In genomic region chr19:42713770-42714169, GRCm38 (mm10) we compare ENCODE assay signal across 21 mouse cellular contexts. TPM values are rescaled to one million over a fixed set of nuclear protein-coding genes. Genes with fewer than 3 reads are reported as not detected.
DNase-seq lines count a peak whose midpoint lies in the region; ATAC-seq and TF ChIP-seq lines count a peak whose summit lies in the region.
"Had no signal": no experiment of that assay in that cellular context is flagged by ENCODE, and none has a peak within 500 bp of the region (broad histone marks: within the 10 kb centered on the region; RNA-seq: fewer than 3 reads in every experiment).

No protein-coding gene starts in this region.

- H3K27me3 ChIP-seq in heart, embryonic 11.5 days (ENCODE audit: control insufficient read depth, insufficient read depth, low read length): peaks cover 2% of the 10 kb centered on the region; the same call in 1 of the 2 replicates
- H3K27me3 ChIP-seq: embryonic facial prominence, embryonic 15.5 days; hindbrain, embryonic 13.5 days had no signal

- no peak for TF ChIP-seq POLR2A in lung, adult 2 months (IDR thresholded peaks at IDR 0.05; ENCODE audit: borderline replicate concordance, extremely low read depth, low read depth, low read length)

- no peaks in the 10 kb centered on the region for H3K9me3 ChIP-seq in heart, embryonic 11.5 days (replicated peaks; ENCODE audit: control insufficient read depth, low read length)
- H3K9me3 ChIP-seq: embryonic facial prominence, embryonic 15.5 days; forebrain, embryonic 10.5 days; hindbrain, embryonic 13.5 days had no signal

- no peak overlapping the region for H3K9ac ChIP-seq in heart, embryonic 11.5 days (ENCODE audit: low read depth, low read length)
- H3K9ac ChIP-seq: embryonic facial prominence, embryonic 15.5 days; hindbrain, embryonic 13.5 days had no signal

- no peak overlapping the region for H3K27ac ChIP-seq in heart, embryonic 11.5 days (ENCODE audit: low read depth, low read length)
- H3K27ac ChIP-seq: embryonic facial prominence, embryonic 15.5 days; forebrain, embryonic 10.5 days; heart, adult 2 months; hindbrain, embryonic 13.5 days; hindbrain, postnatal 0 days had no signal

- H3K4me1 ChIP-seq in heart, embryonic 11.5 days (ENCODE audit: control insufficient read depth, insufficient read depth, low read length): no peaks in the 10 kb centered on the region
- no peaks in the 10 kb centered on the region for H3K4me1 ChIP-seq in lung, adult 2 months (ENCODE audit: control insufficient read depth, insufficient read depth, low read length)

- TF ChIP-seq CTCF in lung, adult 2 months (IDR thresholded peaks at IDR 0.05; ENCODE audit: insufficient read depth, low read length): no peak

- H3K36me3 ChIP-seq in heart, embryonic 11.5 days (ENCODE audit: control insufficient read depth, insufficient read depth, low read length): no peaks in the 10 kb centered on the region
- H3K36me3 ChIP-seq: embryonic facial prominence, embryonic 15.5 days; forebrain, embryonic 10.5 days; hindbrain, embryonic 13.5 days had no signal

- ATAC-seq in heart, embryonic 11.5 days (replicated peaks; ENCODE audit: insufficient number of reproducible peaks, low FRiP score, low TSS enrichment): no peak
- ATAC-seq: forebrain, embryonic 14.5 days; hindbrain, postnatal 0 days had no signal

- no peak overlapping the region for H3K4me3 ChIP-seq in heart, embryonic 11.5 days (ENCODE audit: low read depth, low read length)
- no peak overlapping the region for H3K4me3 ChIP-seq in lung, adult 2 months (replicated peaks; ENCODE audit: extremely low read depth, low read depth, low read length)
- H3K4me3 ChIP-seq: embryonic facial prominence, embryonic 15.5 days; erythroblast, embryonic 14.5 days; forebrain, embryonic 10.5 days; heart, adult 2 months; hindbrain, embryonic 13.5 days had no signal

- no peak overlapping the region for H3K4me2 ChIP-seq in heart, embryonic 11.5 days
- H3K4me2 ChIP-seq: embryonic facial prominence, embryonic 15.5 days; hindbrain, embryonic 13.5 days had no signal

- peak; percentile 7 to 19 for DNase-seq in heart, adult 9 months (ENCODE audit: low spot score in 2 of 2)
- DNase-seq in lung, adult 2 months: peak; percentile 31
- peak; percentile 63 for DNase-seq in lung, postnatal 25 days (ENCODE audit: low spot score)
- no peak for DNase-seq in cerebellum, adult 8-10 months
- DNase-seq in cerebellum, adult 11-12 months: no peak
- no peak for DNase-seq in natural killer cell, adult 2 months (ENCODE audit: low spot score in 2 of 2)
- DNase-seq: adrenal gland, adult 2 months; cerebellum, adult 18-20 months; cerebellum, postnatal 10 days; embryo, embryonic 11 days; gastrocnemius, postnatal 36 days; heart, postnatal 10 days; heart, postnatal 4 days had no signal

- WGBS in heart, embryonic 11.5 days (ENCODE audit: insufficient replicate concordance): 76% methylated on average over 9 of the region's 9 CpGs
- 64% methylated on average over 9 of the region's 9 CpGs for WGBS in lung, adult 2 months

RNA-seq across cellular contexts. Expression of gene Pyroxd2, which starts 38.8 kb away (rescaled TPM):
- polyA plus RNA-seq in heart, embryonic 11.5 days (2014; fragmentation: Nextera tagmentation; extraction: Ambion mirVana): 2.3 TPM in 2 replicates
- 5.0 and 5.4 TPM in 2 replicates for polyA plus RNA-seq in lung, adult 2 months (2012; rRNA removed)

Comparison
In these comparisons a context has a peak if more than half of its experiments do, and no peak if none do; other contexts are left out.
1. DNase-seq: peak in heart, adult 9 months (2 of 2), lung, adult 2 months (single experiment) and lung, postnatal 25 days (single experiment); none in cerebellum, adult 8-10 months (single experiment), cerebellum, adult 11-12 months (single experiment) and natural killer cell, adult 2 months (0 of 2).